Mouse (Mus musculus) G1E (cell line): ENCODE results near the gene Myo16.

Experiments
- CTCF ChIP-seq: IDR thresholded peaks from 2 replicates; pipeline ENCODE4 v1.5.1; 2012; ENCODE audit warnings: low read depth, low read length, inconsistent platforms, mixed read lengths
- GATA1 ChIP-seq: IDR thresholded peaks from 2 replicates; pipeline ENCODE4 v1.6.1; 2012; ENCODE audit warnings: borderline replicate concordance, low read length, inconsistent platforms, mixed read lengths
- TAL1 ChIP-seq: conservative IDR thresholded peaks from 2 replicates; pipeline ENCODE4 v1.6.1; 2012; ENCODE audit warnings: low read depth, low read length, inconsistent platforms, mixed read lengths

DNA sequence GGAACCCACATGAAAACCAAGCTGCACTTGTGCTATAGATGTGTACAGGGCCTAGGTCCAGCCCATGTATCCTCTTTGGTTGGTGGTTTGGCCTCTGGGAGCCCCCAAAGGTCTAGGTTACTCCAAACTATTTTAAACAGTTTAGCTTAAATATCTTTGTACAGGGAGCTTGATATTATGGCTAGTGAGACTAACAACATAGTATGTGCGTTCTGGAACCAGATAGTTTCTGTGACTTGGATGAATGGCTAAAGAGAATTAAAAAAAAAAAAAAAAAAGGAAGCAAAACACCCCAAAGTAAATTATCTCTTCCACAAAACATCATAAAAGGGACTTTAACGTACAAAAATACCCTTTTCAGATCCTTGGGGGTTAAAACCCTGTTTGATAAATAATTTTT, 218.9 kb downstream of the Myo16 start:
- TF ChIP-seq CTCF (no peak), TAL1 (no peak), GATA1 (no peak)
